Mouse (Mus musculus) cerebellum, postnatal 25 days (tissue): ENCODE data around the gene Raph1.

Source experiments
- DNase-seq, 2 experiments: peaks; one replicate each; pipeline ENCODE4 v3.0.0; 2021; ENCODE audit warnings: mixed read lengths in 2 of 2

Raph1 gene

DNA sequence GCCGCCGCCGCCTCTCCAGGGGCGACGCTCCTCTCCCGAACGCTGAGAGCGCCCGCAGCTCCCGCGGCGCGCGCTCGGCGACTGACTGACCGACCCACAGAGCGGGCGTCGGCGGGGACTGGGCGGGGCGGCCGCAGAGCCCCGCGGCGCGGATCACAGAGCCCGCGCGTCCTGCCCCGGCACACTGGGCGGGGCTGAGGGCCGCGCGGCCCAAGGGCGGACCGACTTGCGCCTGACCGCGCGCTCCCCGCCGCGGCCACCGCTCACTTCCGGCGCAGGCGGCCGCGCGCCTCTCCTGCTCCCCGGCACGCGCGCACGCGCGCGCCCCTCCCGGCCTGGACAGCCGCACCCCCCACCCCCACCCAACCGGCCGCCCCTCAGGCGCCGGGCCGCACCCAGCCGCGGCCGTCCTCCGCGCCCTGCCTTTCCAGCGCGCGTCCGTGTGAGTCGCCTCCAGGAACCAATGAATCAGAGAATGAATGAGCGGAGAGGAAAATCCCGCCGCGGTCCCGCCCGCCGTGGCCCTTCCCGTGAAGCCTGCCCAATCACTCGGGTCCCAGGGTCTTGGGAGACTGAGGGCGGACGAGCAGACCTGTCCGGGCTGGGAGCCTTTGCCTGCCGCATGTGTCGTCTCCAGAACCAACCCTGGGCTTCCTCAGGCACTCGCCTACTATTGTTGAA, at the start of gene Raph1:
Gene Raph1 (minus strand): TSS at position 474 of the 681 bp plus-strand sequence.
- peak; percentile 87 to 93 for DNase-seq

DNA sequence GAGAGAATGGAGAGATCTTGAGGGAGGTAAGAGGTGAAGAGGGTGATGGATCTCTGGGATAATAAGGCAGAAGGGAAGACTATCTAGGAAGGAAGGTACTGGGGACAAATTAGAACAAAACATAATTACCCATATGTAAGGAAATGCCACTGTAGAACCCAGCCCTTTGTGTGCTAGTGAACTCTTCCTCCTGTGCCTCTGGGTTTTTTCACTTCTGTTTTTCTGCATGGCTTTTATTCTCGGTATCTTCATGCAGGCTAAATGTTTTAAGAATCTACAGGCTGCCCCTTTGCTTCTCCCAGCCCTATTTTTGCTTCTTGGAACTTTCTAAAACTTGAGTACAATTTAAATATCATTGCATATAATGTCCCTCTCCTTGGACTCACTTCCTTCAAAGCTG, 48.8 kb upstream of the Raph1 start:
- DNase-seq = no peak

DNA sequence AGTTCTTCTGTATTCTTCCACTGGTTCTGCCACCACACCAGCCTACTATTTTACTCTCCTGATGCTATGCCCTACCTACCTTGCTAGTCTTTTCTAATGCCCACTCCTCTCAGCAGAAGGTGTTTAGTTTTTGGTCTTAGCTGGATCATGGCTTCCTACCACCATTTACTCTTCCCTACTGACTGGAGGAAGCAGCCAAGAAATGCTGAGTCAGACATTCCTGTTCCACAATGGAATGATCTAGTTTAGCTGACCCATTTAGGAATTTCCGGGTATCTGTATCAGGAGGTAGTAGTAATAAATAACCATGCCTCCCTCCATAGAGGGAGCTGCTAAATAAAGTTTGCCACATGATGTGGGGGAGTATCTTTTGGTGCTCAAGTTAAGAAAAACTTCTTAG, 48.0 kb upstream of the Raph1 start:
- no peak for DNase-seq

DNA sequence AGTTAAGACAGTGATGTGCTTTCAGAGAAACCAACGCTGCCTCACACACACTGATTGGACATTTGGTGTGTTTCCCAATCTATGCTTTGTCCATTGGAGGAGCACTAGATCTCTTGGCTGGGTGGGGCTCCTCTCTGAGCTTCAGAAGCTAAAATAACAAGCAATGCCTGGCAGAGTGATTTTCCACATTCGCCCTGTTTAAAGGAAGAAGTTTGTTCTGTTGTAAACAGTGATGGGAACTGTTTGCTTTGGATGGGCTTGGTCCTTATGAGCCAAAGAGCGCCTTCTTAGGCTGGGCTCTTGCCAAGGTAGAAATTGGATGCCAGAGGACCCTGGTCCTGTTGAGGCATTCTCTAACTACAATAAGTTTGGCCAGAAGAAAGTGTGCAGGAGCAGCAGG, 45.1 kb upstream of the Raph1 start:
- DNase-seq = no peak

DNA sequence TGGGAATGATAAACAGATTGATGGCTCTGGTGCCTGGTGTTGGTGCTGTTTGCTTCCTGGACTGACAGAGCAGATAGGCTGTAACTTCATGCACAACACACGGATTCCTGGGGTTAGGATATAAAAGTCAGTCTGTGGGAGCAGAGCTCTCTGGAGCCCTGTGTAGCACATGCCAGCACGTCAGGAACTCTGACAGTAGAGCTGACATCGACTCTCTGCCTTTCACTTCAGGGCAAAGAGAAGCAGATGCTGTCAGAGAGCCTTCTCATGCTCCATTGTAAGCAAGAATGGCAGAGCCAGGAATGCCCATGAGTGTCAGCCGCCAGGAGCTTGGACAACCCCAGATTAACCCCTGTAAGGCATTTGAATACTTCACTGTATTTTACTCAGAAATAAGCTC, 43.7 kb upstream of the Raph1 start:
- DNase-seq = no peak

DNA sequence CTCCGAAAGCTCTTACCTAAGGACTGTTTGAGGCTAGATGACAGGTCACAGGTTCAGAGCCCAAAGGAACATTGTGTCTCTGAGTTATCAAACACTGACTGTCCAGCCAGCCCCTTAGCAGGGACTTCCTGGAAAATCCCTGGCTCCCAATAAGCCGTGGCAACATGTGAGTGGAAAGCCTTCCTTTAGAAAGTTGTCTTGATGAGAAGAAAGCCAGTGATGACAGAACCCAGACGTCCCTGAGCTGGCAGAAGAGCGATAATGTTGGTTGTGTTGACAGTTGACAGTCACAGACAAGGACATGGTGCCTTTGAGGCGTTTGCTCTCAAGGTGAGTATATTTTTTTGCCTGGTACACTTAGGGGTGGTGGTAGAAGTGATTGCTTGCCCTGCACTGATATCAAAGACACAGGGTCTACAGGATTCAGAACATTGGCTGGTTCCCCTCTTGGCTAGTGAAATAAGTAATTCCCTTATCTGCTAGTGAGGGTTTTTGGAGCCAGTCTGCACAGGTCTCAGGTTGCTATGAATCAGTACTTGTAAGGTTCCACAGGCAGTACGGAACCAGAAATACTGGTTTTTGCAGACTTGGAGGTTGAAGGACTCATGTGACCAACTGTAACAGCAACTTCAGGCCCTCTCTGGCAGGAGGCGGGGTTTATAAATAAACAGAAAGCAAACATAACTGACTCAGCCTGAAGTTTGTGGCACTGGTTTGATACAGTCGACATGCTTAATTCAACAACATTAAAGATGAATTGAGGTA, 42.3 kb upstream of the Raph1 start:
- DNase-seq = no peak

DNA sequence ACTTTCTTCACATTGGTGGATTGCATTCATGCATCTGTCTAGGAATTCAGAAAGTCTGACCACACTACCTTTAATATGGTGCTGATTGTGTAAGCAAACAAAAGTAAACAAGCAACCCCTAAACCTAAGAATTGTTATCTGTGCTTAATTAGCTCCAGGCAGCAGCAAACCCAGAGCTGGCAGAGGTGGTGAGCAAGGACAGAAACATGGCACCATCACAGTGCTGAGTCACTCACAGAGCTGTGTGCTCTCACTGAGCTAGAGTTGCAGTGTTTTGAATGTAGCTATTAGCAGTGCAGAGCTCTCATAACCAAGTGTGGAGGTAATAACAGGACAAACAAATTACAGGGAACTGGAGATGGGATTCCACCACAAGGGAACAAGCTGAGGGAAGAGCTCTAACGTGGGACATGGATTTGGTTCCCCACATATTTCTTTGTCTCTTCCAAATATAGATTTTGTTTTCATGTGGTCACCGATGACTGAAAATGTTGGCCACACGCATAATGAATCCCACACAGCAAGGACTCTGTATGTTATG, 37.6 kb upstream of the Raph1 start:
- DNase-seq = no peak

DNA sequence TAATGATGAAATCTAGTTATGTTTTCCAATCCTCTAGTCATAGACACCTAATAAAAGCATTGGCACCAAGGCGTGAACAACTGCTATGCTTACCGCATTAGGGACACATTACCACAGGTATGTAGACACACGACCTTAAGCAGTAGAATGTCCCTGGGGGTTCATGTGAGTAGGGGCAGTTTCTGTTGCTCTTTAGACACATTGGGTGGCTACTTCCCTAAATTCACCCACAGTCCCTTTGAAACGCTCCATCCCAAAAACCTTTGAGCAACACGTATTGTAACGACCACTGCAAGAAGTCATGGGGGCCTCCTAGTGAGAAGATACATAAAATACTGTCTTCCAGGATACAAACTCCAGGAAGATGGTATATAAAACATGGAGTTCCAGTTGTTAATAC, 33.8 kb upstream of the Raph1 start:
- DNase-seq = no peak

DNA sequence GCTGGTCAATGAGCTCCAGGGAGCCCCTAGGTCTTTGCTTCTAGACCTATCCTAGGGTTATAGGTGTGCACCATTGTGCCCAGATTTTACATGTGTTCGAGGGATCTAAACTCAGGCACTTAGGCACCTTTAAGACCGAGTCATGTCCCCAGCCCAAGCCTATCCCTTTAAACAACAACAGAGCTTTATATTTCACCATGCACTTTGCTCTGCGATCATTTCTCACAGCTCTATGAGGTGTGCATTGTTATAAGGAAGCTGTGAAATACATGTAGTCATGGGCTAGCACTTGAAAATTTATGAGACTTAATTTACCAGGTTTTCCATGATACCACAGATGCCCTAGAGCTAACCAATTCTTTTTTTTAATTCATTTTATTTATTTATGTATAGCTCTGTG, 33.0 kb upstream of the Raph1 start:
- no peak for DNase-seq

DNA sequence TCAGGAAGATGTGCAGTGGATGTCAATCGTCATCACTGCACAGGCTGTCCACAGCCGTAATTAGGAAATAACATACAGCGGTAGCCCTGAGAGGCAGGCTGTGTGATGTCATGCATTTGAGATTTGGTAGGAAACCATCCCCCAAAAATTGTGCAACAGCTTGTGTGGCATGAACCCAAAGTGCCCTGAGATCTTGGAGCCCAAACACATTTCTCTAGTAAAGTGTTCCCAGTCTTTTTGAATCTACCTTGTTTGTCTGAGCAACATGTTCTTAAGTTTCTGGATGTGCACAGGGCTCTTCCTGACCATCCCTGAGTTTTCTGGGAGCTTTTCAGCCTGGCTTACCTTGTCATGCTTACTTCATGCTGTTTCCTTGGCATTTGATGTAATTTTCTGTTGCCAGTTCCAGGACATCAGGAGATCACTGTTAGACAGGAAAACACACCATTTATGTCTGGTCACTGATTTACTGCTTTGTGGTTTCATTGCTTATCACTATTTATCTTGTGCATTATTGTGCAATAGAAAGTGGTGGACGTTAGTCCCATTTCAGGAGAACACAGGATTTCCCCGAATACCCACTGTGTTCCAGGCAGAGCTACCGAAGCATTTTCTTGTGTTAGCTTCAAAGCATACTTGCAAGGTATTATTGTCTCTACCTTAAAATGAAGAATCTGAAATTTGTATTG, 32.3 kb upstream of the Raph1 start:
- DNase-seq = peak; percentile 52 to 54

DNA sequence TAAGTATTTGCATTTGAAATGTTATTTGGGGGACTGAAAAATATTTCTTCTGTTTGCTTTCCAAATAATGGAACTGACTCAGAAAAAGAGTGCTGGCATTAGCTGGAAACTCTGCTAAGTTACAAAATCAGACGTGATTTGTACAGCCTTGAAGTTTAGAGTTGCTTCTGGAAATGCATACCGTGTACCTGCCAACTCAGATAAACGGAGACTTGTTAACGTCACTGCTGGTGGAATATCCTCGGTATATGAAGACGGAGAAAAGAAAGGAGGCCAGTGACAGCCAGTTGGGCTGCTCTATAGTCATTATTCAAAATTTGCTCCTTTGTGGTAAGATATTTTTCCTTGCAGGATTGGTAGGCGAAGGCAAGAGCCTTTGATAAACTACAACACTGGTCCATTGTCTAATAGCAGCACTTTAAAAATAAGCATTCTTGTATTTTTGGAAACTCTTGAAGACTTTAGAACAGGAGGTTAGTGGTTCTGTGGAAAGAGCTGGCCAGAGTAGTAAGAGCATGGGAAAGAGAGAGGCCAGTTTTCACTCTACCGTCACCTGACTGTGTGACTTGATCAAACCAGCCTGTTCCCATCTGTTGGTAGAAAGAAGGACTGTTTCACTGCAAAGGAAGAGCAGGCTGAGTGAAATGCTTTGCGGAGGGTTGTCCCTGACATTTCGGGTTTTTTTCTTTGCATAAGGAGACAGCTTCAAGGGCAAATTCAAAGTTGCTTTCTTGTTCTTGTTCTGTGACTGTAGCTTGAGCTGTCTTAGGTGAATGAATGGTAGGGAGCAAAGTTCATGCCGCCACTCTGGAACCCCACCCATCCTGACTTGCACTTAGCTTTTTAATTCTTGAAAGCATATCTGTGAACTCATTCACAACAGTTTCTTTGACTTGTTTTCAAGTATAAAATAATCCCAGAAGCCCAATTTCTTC, 29.7 kb upstream of the Raph1 start:
- DNase-seq = no peak

DNA sequence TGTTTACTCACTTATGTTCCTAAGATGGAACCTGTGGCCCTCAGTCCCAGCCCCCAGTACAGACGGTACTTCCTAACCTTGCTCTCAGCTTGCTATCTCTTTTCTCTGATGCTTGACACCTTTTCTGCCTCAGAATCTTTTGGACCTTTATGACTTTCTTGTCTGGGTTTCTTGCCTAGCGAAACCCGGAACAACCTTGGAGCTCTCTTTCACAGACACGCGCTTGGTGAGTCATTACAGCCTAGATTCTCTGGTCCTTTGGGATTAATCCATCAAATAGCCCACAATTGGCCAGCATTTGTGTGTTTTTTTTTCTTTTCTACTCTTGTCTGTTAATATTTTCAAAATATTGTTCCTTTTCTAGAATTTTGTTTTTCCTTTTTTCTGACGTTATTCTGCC, 26.2 kb upstream of the Raph1 start:
- DNase-seq = no peak

DNA sequence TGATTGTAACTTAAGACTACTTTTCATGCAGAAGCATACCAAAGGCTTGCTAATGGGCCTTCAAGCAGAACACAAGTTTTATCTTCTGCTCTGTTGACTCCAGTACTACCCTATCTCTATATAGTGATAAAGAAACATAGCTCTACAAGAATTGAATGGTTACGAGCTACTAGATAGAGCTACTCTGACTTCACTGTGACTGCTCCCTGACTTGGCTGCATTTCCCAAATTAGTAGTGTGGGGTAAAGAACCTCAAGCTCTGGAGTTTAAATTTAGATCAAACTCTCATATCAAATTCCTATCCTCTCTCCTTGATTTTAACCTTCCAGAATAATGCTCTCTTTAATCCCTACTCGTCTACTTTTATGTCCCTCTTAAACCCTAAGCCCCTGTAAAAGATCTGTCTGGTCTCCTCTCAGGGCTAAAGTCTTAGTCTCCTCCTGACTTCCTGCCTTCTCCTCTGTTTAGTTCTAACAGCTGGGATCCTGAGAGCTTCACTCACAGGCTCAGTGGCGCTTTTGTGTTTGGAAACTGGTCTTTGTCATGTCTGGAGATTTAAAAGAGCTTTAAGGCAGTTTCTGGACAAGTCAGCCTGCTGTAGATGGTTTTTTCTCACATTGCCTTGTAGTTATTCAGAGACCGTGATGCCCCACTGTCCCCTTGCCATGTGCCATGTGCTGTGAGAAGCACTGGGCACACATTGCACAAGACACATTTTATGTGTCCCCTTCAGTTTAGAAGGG, 22.2 kb upstream of the Raph1 start:
- DNase-seq = no peak

DNA sequence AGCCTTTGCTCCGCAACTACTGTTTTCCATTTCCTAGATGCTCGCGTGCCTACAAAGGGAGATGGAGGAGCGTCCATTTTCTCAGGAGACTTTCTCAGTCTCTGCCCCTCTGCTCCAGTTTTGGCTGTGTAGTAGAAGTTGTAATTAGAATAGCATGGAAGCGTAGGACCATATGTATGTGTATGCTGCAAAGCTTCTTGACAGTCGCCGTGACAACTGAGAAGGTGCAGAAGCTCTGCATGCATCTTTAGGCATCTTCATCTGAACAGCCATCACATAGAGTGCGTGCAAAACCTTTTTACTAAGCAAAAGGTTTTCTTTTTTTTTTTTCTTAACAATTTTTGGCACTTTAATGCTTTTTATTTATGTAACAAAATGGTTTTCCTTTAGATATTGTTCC, 14.1 kb upstream of the Raph1 start:
- DNase-seq = no peak

DNA sequence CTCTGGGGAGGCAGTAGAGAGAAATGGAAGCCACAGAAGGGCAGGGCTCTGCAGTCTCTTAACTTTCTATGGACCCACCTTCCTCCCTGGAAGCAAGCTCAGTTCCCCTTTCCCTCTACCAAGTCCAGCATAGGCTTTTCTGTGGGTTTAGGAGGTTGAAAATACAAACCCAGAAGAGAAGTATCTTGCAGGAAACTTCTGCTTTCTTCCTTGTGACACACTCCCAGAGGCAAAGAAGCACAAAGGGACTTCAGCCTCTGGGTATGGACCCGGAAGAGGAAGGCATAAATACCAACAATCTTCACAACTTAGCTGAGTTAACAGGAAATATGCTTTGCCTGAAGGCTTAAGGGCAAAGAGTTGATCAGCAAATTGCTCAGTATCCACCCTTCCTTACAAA, 13.0 kb upstream of the Raph1 start:
- DNase-seq = no peak

DNA sequence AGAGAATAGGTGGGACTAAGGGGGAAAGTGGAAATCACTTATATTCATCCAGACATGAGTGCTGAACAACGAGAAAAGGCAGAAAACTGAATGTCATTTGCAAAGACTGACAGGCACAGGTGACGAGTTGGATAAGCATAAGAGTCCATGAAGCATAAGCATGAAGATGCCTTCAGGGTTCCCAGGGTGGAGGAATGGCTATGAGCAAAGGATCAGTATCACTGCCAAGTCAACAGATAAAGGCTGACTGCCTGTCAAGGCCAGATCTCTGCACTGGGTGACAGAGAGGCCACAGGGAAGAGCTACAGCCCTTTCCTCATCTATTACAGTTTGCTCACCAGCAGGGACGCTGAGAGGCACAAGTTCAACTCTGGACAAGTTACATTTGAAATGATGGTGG, 5.8 kb upstream of the Raph1 start:
- no peak for DNase-seq

DNA sequence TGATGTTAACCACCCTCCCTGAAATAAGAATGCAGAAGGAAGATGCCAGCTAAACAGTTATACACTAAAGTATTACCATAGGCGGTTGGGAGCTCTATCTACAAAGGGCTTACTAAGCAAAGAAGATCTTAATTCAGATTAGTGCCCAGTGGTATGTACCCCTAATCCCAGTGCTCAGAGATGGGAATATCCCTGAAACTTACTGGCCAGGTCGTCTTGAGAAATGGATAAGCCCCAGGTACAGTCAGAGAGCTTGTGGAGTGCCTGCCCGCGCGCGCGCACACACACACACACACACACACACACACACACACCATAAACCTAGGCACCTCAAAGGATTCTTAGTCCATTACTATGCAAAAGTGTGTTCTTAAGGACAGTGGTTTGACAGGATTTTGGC, 2.8 kb upstream of the Raph1 start:
- DNase-seq = no peak

DNA sequence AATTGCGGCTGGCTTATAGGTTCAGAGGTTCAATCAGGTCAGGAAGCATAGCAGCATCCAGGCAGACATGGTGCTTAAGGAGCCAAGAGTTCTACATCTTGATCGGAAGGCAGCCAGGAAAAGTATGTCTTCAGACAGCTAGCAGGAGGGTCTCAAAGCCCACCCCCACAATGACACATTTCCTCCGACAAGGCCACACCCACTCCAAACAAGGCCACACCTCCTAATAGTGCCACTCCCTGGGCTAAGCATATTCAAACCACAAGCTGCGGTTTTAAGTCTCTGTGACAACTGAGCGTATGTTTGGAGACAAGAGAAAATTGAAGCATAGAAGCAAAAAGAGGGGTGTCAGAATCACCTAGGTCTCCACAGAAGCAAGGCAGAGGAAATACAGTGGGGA, 2.3 kb upstream of the Raph1 start:
- DNase-seq = no peak

DNA sequence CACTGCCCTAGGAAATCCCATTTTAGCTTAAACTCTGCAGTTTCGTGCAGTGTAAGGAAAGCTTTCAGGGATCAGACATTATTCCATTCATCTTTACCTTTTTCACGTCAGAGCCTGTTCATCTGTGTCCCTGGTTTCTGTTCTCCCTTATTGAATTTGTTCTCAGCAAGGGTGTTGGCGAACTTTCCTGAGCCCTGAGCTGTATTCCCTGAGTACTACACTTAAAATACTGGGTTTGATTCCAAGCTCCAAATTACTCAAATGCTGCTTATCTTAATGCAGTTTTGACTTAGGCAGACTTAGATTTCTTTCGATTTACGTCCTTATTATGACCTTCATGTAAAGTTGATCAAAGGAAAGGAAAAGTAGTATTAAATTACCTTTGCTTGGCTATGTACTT, 417 bp upstream of the Raph1 start:
- no peak for DNase-seq

DNA sequence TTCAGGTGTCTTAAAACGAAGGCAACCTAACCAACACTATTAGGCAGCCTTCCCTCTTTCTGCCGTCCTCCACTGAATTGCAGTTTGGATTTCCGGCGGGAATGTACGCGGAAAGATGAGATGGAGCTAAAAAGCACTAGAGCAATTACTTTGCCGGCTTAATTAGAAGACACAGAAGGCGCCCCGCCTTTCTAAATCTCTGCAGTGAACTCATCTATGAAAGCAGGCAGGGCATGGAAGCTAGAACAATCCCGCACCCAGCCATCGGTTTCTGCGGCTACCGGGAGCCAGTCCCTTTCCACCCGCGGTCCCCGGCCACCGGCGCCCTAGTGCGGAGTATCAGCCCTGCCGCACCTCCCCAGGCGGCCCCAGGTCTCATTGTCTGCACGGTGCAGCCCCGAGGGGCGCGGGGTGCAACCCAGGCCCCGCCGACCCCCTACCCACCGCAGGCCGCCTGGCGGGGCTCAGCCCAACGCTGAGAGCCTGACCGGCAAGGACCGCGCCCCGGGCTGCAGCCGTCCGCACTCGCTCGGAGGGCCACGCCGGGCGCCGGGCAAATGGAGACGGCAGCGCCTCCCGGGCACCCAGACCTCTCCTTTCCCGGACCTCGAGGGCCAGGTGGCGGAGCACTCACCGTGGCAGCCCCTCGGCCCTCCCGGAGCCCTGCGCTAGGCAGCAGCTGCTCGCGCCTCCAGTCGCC, 823 bp downstream of the Raph1 start:
- DNase-seq = peak in 1 of 2 experiments; percentile 77

DNA sequence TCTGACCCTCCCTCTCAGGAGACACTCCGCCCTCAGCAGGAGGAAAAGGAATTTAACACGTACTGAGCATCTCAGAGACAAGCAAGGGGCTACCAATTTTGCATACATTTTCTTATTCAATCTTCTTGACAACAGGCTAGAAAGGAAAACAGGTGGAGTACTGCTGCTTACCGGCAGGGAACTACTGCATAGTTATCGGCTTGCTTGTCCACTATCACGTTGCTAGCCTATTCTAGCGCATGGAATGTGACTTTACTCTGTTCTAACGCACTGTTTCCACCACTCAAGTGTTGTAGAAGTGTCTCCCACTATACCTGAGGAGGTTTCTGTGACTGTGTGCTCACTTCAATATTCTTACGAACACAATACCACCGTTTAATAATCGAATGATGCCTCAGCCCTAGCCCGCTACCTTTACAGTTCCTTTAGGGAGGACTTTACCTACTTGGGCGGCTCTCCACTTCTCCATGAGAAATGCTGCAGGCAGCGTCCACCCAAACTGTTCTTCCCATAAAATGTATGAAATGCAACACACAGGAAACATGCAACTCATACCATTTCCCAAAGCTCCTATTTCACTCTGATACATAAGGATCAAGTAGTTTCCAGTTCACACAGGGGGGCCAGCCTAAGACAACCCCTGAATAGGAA, 1.5 kb downstream of the Raph1 start:
- peak; percentile 38 to 42 for DNase-seq
